In the genomic region with DNA sequence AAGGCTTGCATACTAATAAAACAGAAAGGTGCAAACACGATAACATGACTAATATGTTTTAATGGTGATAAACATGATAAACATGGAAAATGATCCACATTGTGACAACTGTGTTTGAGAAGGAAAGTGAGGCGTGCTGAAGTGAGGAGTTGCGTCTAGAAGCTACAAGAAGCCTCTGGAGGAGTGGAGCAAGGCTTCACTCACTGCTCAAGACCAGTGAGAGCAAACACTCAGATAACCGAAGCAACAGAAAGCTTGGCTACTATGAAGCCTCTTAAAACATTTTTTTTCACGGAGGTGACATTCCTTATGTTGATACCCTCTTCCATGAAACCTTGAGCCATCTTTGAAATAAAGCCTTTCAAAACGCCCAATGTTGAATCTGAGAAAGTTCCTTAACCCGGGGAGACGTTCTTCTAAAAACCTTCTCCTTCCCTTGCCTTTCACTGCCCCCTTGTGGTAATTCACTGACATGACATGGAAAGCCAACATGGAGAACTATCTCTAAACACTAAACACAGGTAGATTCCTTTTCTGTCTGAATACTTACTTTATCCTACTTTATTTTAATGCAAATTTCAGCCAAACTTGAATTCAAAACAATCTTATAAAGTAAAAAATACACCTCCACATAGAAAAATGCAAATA, we compare ENCODE assay signal across 9 mouse cellular contexts.
DNase-seq lines count a peak whose midpoint lies in the region; ATAC-seq lines count a peak whose summit lies in the region.
"Had no signal": no experiment of that assay in that cellular context is flagged by ENCODE, and none has a peak within 500 bp of the region (broad histone marks: within the 10 kb centered on the region; RNA-seq: fewer than 3 reads in every experiment).

No protein-coding gene starts in this region.

- H3K9ac ChIP-seq in hindbrain, embryonic 13.5 days: no peak overlapping the region
- no peak overlapping the region for H3K9ac ChIP-seq in hindbrain, embryonic 14.5 days
- H3K9ac ChIP-seq: liver, embryonic 15.5 days had no signal

- H3K9me3 ChIP-seq in hindbrain, embryonic 10.5 days: no peaks in the 10 kb centered on the region
- no peaks in the 10 kb centered on the region for H3K9me3 ChIP-seq in hindbrain, embryonic 13.5 days
- no peaks in the 10 kb centered on the region for H3K9me3 ChIP-seq in hindbrain, embryonic 14.5 days (ENCODE audit: control insufficient read depth, low read length)
- H3K9me3 ChIP-seq: liver, embryonic 15.5 days had no signal

- no peak overlapping the region for H3K27ac ChIP-seq in hindbrain, embryonic 10.5 days
- H3K27ac ChIP-seq in hindbrain, embryonic 13.5 days: no peak overlapping the region
- no peak overlapping the region for H3K27ac ChIP-seq in hindbrain, embryonic 14.5 days
- H3K27ac ChIP-seq: liver, embryonic 15.5 days had no signal

- no peaks in the 10 kb centered on the region for H3K4me1 ChIP-seq in hindbrain, embryonic 10.5 days (replicated peaks)
- no peaks in the 10 kb centered on the region for H3K4me1 ChIP-seq in hindbrain, embryonic 13.5 days (replicated peaks)
- no peaks in the 10 kb centered on the region for H3K4me1 ChIP-seq in hindbrain, embryonic 14.5 days (replicated peaks; ENCODE audit: control insufficient read depth, insufficient read depth, low read length)
- H3K4me1 ChIP-seq: liver, embryonic 15.5 days had no signal

- no peak overlapping the region for H3K4me2 ChIP-seq in hindbrain, embryonic 13.5 days
- H3K4me2 ChIP-seq in hindbrain, embryonic 14.5 days (replicated peaks): no peak overlapping the region
- H3K4me2 ChIP-seq: liver, embryonic 15.5 days had no signal

- peak; percentile 44 for DNase-seq in hindbrain, embryonic 10.5 days (ENCODE audit: low spot score)
- peak; percentile 61 for DNase-seq in NIH3T3 (ENCODE audit: low read depth)
- DNase-seq in hindbrain, embryonic 14.5 days (ENCODE audit: low spot score): peak; percentile 86
- DNase-seq in left cerebral cortex, postnatal 4 days: peak; percentile 53
- peak; percentile 26 for DNase-seq in retina, adult 2 months (ENCODE audit: low read depth, low spot score)
- DNase-seq in spleen, postnatal 4 days (ENCODE audit: low spot score in 2 of 2): no peak

- H3K27me3 ChIP-seq in hindbrain, embryonic 10.5 days (ENCODE audit: insufficient read depth, poor library complexity, severe bottlenecking): no peaks in the 10 kb centered on the region
- H3K27me3 ChIP-seq in hindbrain, embryonic 13.5 days: no peaks in the 10 kb centered on the region
- H3K27me3 ChIP-seq in hindbrain, embryonic 14.5 days (ENCODE audit: control insufficient read depth, insufficient read depth, low read length): no peaks in the 10 kb centered on the region
- H3K27me3 ChIP-seq: liver, embryonic 15.5 days had no signal

- intact Hi-C loops in left cerebral cortex, postnatal 4 days (cut with DNase I): loop anchor here (10.0 kb wide), 1 partner anchor 352 kb away; no protein-coding TSS in a partner anchor

- WGBS in hindbrain, embryonic 10.5 days: 44% methylated on average over 8 of the region's 8 CpGs
- WGBS in hindbrain, embryonic 13.5 days: 40% methylated on average over 8 of the region's 8 CpGs
- WGBS in hindbrain, embryonic 14.5 days: 31% methylated on average over 8 of the region's 8 CpGs

- H3K4me3 ChIP-seq in hindbrain, embryonic 10.5 days: no peak overlapping the region
- H3K4me3 ChIP-seq in hindbrain, embryonic 13.5 days: no peak overlapping the region
- no peak overlapping the region for H3K4me3 ChIP-seq in hindbrain, embryonic 14.5 days (replicated peaks; ENCODE audit: low read length)
- H3K4me3 ChIP-seq: liver, embryonic 15.5 days had no signal

- H3K36me3 ChIP-seq in hindbrain, embryonic 10.5 days: no peaks in the 10 kb centered on the region
- H3K36me3 ChIP-seq in hindbrain, embryonic 13.5 days: no peaks in the 10 kb centered on the region
- no peaks in the 10 kb centered on the region for H3K36me3 ChIP-seq in hindbrain, embryonic 14.5 days (replicated peaks; ENCODE audit: control insufficient read depth, insufficient read depth)
- H3K36me3 ChIP-seq: liver, embryonic 15.5 days had no signal

- ATAC-seq in hindbrain, embryonic 13.5 days (ENCODE audit: low FRiP score): no peak
- ATAC-seq in common myeloid progenitor, adult 5-6 weeks (replicated peaks; ENCODE audit: low read depth, poor library complexity, severe bottlenecking): peak; percentile 86; the same call in 1 of the 2 replicates
- no peak for ATAC-seq in hindbrain, embryonic 14.5 days (ENCODE audit: low FRiP score)

Comparison
In these comparisons a context has a peak if more than half of its experiments do, and no peak if none do; other contexts are left out.
1. DNase-seq: peak in hindbrain, embryonic 10.5 days (single experiment), NIH3T3 (single experiment), hindbrain, embryonic 14.5 days (single experiment), left cerebral cortex, postnatal 4 days (single experiment) and retina, adult 2 months (single experiment); none in spleen, postnatal 4 days (0 of 2).